Mouse (Mus musculus) lung, postnatal 0 days (tissue): Measurements from ENCODE around the gene Ccr3.

Experiments used
- CTCF ChIP-seq: IDR thresholded peaks from 2 replicates; pipeline ENCODE4 v1.5.1; 2016; ENCODE audit warnings: antibody characterized with exemption, mild to moderate bottlenecking
- EP300 ChIP-seq: IDR thresholded peaks from 2 replicates; pipeline ENCODE4 v1.6.1; 2016; ENCODE audit warnings: antibody characterized with exemption, mild to moderate bottlenecking, control low read depth

DNA sequence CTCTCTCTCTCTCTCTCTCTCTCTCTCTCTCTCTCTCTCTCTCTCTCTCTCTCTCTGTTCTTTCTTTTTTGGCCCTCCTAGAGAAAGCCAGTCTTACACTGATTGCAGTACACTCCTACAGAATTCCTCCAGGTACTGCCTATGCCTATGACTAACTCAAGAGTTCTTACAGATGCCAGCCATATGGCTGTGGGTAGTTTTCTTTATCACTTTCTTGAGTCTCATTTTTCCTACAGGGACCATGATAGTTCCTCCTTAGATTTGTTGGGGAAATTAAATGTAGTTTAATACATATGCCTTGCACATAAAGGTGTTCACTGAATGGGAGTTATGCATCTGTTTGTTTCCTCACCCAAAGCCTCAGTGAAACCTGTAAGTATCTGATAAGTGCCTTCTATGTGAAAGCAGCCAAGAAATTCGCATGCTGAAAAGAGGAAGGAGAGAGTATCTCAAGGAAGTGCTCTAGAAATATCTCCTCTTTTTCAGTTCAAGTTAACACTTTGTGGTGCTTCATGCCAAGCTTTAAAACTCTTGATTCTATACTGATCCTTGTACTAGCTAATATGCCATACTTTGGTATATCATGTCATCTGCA, 30.4 kb upstream of the Ccr3 start:
- no peak for TF ChIP-seq CTCF
- TF ChIP-seq EP300, result no peak
